Mouse (Mus musculus): ENCODE measurements around the gene Tcp11l1.

The Tcp11l1 gene

GRCm38 (mm10) chr2:104712486-104712809 lies 479 bp upstream of the Tcp11l1 start:
- in situ Hi-C loops (cut with MboI, MseI), result no loop called here

DNA sequence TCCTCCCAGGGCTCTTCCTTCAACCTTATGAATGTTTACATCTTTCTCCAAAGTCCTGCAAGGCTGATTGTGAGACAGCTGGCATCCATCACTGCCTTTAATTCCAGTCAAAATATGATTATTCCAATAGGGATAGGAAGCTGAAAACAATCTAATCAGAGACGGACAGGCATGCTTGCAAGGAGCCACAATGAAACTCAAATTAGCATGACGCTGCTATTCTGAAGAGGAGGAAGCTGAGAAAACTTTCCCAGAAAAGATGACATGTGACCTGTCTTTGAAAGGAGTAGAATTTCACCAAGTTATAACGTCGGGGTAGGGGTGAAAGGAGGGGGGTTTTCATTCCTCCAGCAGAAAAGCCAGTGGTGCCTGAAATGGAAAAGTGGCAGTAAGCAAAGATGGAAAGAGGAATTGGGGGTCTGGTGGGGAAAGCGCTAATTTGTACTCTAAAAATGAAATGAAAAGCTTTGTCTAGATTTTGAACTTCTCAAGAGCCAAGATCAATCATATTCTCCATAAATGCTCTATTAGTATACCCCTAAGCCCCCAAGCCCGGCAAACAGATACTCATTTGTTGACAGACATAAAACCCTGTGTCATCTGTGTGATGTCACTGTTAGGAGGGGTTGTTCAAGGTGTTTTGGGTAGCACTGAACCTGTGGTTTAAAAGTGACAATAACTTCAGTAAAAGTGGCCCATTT lies 1.1 kb downstream of the Tcp11l1 start:
- in situ Hi-C loops (cut with MboI, MseI), result no loop called here

DNA sequence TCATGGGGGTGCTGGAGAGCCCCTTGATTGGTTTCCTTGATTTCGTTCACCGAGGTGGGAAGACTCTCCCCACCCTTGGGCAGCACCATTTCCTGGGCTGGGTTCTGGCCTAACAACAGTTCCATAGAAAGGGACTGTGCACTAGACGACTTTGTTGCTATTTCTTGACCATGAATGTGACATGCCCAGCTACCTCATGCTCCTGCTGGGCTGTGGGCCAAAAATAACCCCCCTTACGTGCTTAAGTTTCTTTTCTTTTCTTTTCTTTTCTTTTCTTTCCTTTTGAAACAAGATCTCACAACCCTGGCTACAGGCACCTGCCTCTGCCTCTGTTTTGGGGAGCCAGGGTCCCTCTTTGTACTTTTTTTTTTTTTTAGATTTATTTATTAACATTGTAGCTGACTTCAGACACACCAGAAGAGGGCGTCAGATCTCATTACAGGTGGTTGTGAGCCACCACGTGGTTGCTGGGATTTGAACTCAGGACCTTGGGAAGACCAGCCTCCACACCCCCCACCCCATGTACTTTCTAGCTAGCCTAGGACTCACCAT lies 2.1 kb downstream of the Tcp11l1 start:
- in situ Hi-C loops (cut with MboI, MseI), result no loop called here

DNA sequence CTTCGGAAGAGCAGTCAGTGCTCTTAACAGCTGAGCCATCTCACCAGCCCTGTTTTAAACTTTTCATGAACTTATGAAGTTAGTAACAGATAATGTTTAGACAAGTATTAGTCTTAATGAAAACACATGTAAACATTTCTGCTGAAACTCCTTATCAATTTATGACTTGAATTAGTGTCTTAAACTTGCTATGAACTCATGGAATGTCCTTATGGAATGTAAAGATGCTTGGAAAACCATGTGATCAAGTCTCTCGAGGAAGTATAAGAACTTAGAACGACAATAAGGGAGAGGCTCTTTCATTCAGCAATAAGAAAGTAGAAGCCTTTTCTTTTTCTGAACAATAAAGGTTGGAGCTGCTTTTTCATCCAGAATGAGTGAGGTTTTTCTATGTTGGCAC lies 7.6 kb downstream of the Tcp11l1 start:
- in situ Hi-C loops (cut with MboI, MseI), result no loop called here

GRCm38 (mm10) chr2:104703158-104703557 lies 8.8 kb downstream of the Tcp11l1 start:
- in situ Hi-C loops (cut with MboI, MseI), result no loop called here

- in situ Hi-C loops (cut with MboI, MseI), result no loop called here
These were observed 12.3 kb downstream of the Tcp11l1 start for GRCm38 (mm10) chr2:104699659-104700058.

DNA sequence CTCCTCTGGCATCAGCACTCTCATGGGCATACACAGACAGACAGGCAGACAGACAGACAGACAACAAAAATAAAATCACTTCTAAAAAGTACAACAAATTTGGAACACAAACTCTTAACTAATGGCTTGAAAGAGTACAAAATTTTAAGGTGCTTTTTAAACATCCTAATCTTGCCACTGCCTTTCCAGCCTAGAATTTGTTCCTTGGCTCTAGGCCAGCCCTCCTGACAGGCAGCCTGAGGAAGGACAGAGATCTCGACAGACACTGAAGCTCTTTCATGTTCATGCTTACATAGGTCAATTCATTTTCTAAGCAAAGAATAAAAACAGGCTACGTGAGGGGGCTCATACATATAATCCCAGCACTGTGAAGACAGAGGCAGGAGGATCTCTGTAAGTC lies 19.4 kb downstream of the Tcp11l1 start:
- in situ Hi-C loops (cut with MboI, MseI), result no loop called here

DNA sequence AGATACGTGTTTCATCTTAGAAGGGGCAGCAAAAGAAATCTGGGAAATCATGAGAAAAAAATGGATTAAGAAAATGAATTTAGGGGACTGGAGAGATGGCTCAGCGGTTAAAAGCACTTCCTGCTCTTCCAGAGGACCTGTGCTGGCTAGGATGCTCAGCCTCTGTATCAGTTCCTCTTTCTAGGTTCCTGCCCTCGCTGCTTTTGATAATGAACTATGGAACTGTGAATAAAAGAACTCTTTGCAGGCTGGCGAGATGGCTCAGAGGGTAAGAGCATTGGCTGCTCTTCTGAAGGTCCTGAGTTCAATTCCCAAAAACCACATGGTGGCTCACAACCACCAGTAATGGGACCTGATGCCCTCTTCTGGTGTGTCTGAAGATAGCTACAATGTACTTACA lies 21.2 kb downstream of the Tcp11l1 start:
- in situ Hi-C loops (cut with MboI, MseI), result no loop called here

GRCm38 (mm10) chr2:104688724-104689123 lies 23.2 kb downstream of the Tcp11l1 start:
- in situ Hi-C loops (cut with MboI, MseI), result loop anchor here in 1 of 2 experiments (5.0 kb wide), 1 partner anchor 64 kb away; no protein-coding TSS in a partner anchor

- in situ Hi-C loops (cut with MboI, MseI), result loop anchor here in 1 of 2 experiments (5.0 kb wide), 1 partner anchor 64 kb away; no protein-coding TSS in a partner anchor
These were observed 23.6 kb downstream of the Tcp11l1 start for GRCm38 (mm10) chr2:104688321-104688720.

- in situ Hi-C loops (cut with MboI, MseI), result loop anchor here in 1 of 2 experiments (5.0 kb wide), 1 partner anchor 65 kb away; no protein-coding TSS in a partner anchor
These were observed 24.7 kb downstream of the Tcp11l1 start for GRCm38 (mm10) chr2:104687261-104687660.

- in situ Hi-C loops (cut with MboI, MseI), result loop anchor here in 1 of 2 experiments (5.0 kb wide), 1 partner anchor 67 kb away; no protein-coding TSS in a partner anchor
These were observed 26.6 kb downstream of the Tcp11l1 start for GRCm38 (mm10) chr2:104685418-104685817.

- in situ Hi-C loops (cut with MboI, MseI), result loop anchor here in 1 of 2 experiments (5.0 kb wide), 1 partner anchor 68 kb away; no protein-coding TSS in a partner anchor
These were observed 27.2 kb downstream of the Tcp11l1 start for GRCm38 (mm10) chr2:104684771-104685170.

DNA sequence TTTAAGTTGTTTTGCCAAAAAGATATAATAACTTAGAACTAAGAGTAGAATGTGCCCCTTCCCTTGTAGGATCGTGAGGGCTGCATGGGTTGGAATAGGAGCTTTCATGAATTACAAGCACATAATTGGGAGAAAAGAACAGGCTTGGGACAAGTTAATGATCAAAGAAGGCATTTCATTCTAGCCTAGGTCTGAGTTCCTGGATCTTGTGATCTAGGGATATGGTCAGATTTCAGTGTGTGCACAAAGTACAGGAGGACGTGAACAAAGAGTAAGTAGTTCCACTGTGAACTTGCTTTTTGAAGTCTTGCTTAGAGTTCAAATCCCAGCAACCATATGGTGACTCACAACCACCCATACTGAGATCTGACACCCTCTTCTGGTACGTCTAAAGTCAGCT lies 34.6 kb downstream of the Tcp11l1 start:
- in situ Hi-C loops (cut with MboI, MseI), result no loop called here

GRCm38 (mm10) chr2:104671724-104672123 lies 40.2 kb downstream of the Tcp11l1 start:
- in situ Hi-C loops (cut with MboI, MseI), result no loop called here

DNA sequence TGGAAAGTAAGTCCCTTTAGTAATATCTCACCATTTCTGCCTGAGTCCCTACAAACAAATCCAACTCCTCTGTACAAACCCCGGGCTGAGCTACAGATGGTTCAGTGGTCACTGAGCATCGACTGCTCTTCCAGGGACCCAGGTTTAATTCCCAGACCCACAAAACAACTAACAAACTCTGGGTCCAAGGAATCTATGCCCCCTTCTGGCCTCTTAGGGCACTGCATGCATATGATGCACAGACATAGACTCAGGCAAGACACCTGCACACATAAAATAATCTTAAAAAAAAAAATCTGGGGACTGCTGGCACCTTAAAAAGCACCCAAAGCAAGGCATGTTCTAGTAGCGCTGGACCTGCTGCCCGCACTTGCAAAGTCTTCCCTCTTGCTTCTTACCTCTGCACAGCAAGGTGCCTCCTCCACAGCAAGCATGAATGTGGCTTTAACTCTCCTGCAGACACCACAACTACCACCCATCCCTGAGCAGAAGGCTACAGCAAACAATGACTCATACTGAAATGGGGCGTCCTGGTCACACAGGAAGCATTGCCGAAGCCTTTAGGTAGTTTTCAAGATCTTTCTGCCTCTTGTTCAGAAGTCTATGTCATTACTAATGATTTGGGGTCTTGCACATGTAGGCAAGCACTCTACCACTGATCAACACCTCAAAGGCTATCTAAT lies 42.7 kb downstream of the Tcp11l1 start:
- in situ Hi-C loops (cut with MboI, MseI), result no loop called here

DNA sequence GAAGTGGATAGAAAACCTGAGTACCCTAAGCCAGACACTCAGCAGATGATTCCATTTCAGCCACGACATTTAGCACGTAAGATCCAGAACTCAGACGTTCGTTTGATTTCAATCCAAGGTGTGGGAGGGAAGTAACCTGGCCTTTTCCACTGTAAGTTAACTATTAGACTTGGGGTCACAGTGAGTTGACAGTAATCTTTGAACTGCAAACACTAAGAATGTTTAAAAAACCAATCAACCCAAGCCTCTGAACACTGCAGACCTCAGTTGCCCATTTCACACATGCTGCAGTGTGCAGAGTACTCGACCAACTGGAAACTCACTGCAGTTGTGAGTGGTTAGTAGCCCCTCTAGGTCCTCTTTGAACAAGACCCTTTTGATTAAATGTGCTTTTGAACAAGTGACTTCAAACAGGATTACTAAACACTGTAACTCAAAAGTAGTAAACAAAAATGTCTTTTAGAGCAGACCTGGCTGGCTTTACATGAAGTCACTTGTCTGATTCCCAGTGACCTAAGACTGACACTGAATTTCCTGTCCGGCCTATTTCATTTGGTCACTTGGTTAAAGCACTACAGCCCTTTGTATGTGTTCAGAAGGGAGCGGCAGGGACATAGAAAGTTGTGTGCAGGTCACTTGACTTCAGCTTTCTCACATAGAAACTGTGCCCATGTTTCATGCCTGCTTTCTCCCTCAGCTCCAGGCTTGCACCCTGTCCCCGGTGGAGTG lies 48.4 kb downstream of the Tcp11l1 start:
- in situ Hi-C loops (cut with MboI, MseI), result no loop called here

- in situ Hi-C loops (cut with MboI, MseI), result no loop called here
These were observed 53.3 kb downstream of the Tcp11l1 start for GRCm38 (mm10) chr2:104658659-104659058.

GRCm38 (mm10) chr2:104615985-104616711 lies 95.8 kb downstream of the Tcp11l1 start:
- in situ Hi-C loops (cut with MboI, MseI), result no loop called here

DNA sequence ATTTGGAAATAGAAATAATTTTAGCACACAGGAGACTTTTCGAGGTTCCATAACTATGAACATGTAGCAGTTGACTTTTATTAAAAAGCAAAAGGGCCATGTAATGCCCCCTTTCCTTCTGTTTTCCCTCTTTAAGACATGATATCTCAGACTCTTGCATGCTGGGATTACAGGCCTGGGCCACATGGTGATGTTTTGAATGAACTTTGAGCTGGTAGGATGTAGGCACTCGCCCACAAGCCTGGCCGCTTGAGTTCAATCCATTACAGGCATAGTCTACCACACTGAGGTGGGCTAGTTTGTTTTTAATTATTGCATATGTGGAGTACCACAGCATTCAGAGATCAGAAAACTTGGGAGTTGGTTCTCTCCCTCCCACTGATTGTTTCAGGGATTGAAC lies 97.2 kb downstream of the Tcp11l1 start:
- in situ Hi-C loops (cut with MboI, MseI), result no loop called here

Data from T-helper 17 cell (primary cell).